Mouse (Mus musculus): ENCODE measurements around the gene Evi5.

DNA sequence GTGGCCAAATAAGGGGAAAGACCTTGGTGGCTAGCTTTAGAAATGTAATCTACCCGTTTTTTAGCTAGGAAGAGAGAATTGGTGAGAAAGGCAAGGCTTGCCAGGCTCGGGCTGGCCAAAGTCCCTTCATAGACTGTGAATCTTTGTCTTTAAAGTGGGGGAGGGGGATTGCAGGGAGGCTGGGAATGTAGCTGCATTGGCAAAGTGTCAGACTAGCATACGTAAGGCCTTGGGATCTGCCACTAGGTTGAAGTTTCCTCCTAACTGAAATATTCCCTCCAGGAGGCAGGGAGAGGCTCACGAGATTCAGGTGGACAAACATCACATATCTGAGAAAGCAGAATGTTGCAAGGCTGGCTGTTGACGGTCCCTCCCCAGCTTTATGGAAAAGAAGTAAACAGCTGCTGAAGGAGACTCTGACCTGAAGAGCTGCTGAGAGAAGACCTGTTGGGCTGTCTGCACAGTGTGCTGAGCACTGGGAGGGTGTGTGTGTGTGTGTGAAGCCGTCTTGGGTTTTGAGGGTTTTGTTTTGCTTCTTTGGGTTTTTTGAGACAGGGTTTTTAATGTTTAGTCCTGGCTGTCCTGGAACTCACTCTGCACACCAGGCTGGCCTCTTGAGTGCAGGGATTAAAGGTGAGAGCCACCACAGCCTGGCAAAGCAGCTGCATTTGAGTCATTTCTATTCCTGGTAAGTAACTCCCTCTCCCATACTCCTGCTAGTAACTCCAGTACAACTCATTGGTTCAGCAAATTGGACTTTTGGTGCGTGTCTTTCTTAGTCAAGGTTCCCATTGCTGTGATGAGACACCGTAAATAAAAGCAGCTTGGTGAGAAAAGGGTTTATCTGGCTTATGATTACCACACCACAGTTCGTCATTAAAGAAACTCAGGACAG lies 15.3 kb upstream of the Evi5 start:
- no peak for TF ChIP-seq CTCF (IDR thresholded peaks at IDR 0.05; ENCODE audit: control insufficient read depth, insufficient read depth, insufficient read length)
- TF ChIP-seq MAX (IDR thresholded peaks at IDR 0.05): no peak
- TF ChIP-seq USF1 (IDR thresholded peaks at IDR 0.05; ENCODE audit: low read depth): no peak
